Mouse (Mus musculus): ENCODE data around the gene Cpeb1.

Cpeb1 gene

GRCm38 (mm10) chr7:81327661-81328060, 127.6 kb downstream of the Cpeb1 start:
- no peak for DNase-seq (ENCODE audit: low read depth, low spot score)

GRCm38 (mm10) chr7:81326859-81327258, 128.4 kb downstream of the Cpeb1 start:
- no peak for DNase-seq (ENCODE audit: low read depth, low spot score)

- DNase-seq (ENCODE audit: low read depth, low spot score): no peak
These were observed 129.2 kb downstream of the Cpeb1 start for GRCm38 (mm10) chr7:81326043-81326442.

- no peak for DNase-seq (ENCODE audit: low read depth, low spot score)
These were observed 133.5 kb downstream of the Cpeb1 start for GRCm38 (mm10) chr7:81321776-81322175.

GRCm38 (mm10) chr7:81319749-81320148, 135.5 kb downstream of the Cpeb1 start:
- DNase-seq (ENCODE audit: low read depth, low spot score): no peak

- no peak for DNase-seq (ENCODE audit: low read depth, low spot score)
These were observed 139.7 kb downstream of the Cpeb1 start for GRCm38 (mm10) chr7:81315583-81315982.

GRCm38 (mm10) chr7:81311581-81311980, 143.7 kb downstream of the Cpeb1 start:
- no peak for DNase-seq (ENCODE audit: low read depth, low spot score)

- no peak for DNase-seq (ENCODE audit: low read depth, low spot score)
These were observed 144.1 kb downstream of the Cpeb1 start for GRCm38 (mm10) chr7:81311130-81311529.

- no peak for DNase-seq (ENCODE audit: low read depth, low spot score)
These were observed 146.0 kb downstream of the Cpeb1 start for GRCm38 (mm10) chr7:81309247-81309646.

- DNase-seq (ENCODE audit: low read depth, low spot score): no peak
These were observed 147.5 kb downstream of the Cpeb1 start for GRCm38 (mm10) chr7:81307735-81308134.

GRCm38 (mm10) chr7:81304675-81305074, 150.6 kb downstream of the Cpeb1 start:
- no peak for DNase-seq (ENCODE audit: low read depth, low spot score)

GRCm38 (mm10) chr7:81304100-81304499, 151.2 kb downstream of the Cpeb1 start:
- no peak for DNase-seq (ENCODE audit: low read depth, low spot score)

GRCm38 (mm10) chr7:81303682-81304081, 151.6 kb downstream of the Cpeb1 start:
- DNase-seq (ENCODE audit: low read depth, low spot score): no peak

GRCm38 (mm10) chr7:81301323-81301722, 153.9 kb downstream of the Cpeb1 start:
- DNase-seq (ENCODE audit: low read depth, low spot score): no peak

GRCm38 (mm10) chr7:81298206-81298605, 157.1 kb downstream of the Cpeb1 start:
- DNase-seq (ENCODE audit: low read depth, low spot score): no peak

Measured in brain, embryonic 18.5 days (tissue).